35 mouse cellular contexts compared by ENCODE assay signal in the genomic region with DNA sequence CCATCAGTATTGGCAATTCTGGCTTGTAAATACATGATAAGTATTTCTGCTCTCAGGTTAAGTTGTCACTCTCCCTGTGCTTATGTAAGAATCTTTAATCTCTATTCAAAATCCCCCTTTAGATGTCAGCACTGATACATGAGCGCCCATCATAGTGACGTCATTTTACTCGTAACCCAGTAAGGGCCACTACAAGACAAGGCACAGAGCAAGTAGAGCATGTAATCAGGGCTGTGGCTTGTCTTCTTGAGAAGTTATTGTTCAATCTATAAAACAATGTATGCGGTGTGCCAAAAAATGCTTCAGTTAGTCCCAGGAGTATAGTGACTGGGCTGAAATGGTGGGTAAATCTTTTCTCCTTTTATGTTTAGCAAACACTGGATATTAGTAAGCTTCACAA. TPM values are rescaled to one million over a fixed set of nuclear protein-coding genes. Genes with fewer than 3 reads are reported as not detected.
"Had no signal": no experiment of that assay in that cellular context is flagged by ENCODE, and none has a peak within 500 bp of the region (broad histone marks: within the 10 kb centered on the region; RNA-seq: fewer than 3 reads in every experiment).

No protein-coding gene starts in this region.

- H3K4me3 ChIP-seq: heart, embryonic 10.5 days; heart, embryonic 12.5 days; heart, embryonic 13.5 days; heart, embryonic 15.5 days; hindbrain, embryonic 10.5 days; hindbrain, embryonic 12.5 days; hindbrain, embryonic 13.5 days; hindbrain, embryonic 15.5 days; intestine, embryonic 15.5 days; kidney, embryonic 15.5 days; layer of hippocampus, adult 2 months had no signal

- DNase-seq: heart, postnatal 10 days; heart, postnatal 14 days; heart, postnatal 36 days; heart, postnatal 4 days; kidney, adult 11 months; kidney, adult 18-20 months; kidney, adult 2 months; kidney, adult 8-10 months; kidney, adult 9 months; kidney, postnatal 10 days; kidney, postnatal 14 days; kidney, postnatal 25 days; kidney, postnatal 36 days; kidney, postnatal 4 days; layer of hippocampus, adult 9-11 months; layer of hippocampus, postnatal 36 days had no signal

- H3K4me1 ChIP-seq: heart, embryonic 10.5 days; heart, embryonic 12.5 days; heart, embryonic 13.5 days; heart, embryonic 15.5 days; hindbrain, embryonic 12.5 days; hindbrain, embryonic 13.5 days; hindbrain, embryonic 15.5 days; intestine, embryonic 15.5 days; kidney, embryonic 15.5 days had no signal

- ATAC-seq: hindbrain, postnatal 0 days; inflammation-experienced regulatory T-cells, adult 6 months; intestine, embryonic 15.5 days; intestine, embryonic 16.5 days; intestine, postnatal 0 days had no signal

- H3K9me3 ChIP-seq: heart, embryonic 10.5 days; heart, embryonic 12.5 days; heart, embryonic 13.5 days; heart, embryonic 15.5 days; hindbrain, embryonic 10.5 days; hindbrain, embryonic 12.5 days; hindbrain, embryonic 13.5 days; hindbrain, embryonic 15.5 days; intestine, embryonic 15.5 days; kidney, embryonic 15.5 days had no signal

- H3K9ac ChIP-seq: heart, embryonic 12.5 days; heart, embryonic 13.5 days; heart, embryonic 15.5 days; hindbrain, embryonic 12.5 days; hindbrain, embryonic 13.5 days; hindbrain, embryonic 14.5 days; hindbrain, embryonic 15.5 days; intestine, embryonic 15.5 days; kidney, embryonic 15.5 days had no signal

- H3K4me2 ChIP-seq: heart, embryonic 11.5 days; heart, embryonic 12.5 days; heart, embryonic 13.5 days; heart, embryonic 15.5 days; hindbrain, embryonic 12.5 days; hindbrain, embryonic 13.5 days; hindbrain, embryonic 14.5 days; hindbrain, embryonic 15.5 days; intestine, embryonic 15.5 days; kidney, embryonic 15.5 days had no signal

- H3K27ac ChIP-seq: heart, embryonic 10.5 days; heart, embryonic 13.5 days; heart, embryonic 15.5 days; hindbrain, embryonic 10.5 days; hindbrain, embryonic 12.5 days; hindbrain, embryonic 13.5 days; hindbrain, embryonic 14.5 days; hindbrain, embryonic 15.5 days; hindbrain, postnatal 0 days; intestine, embryonic 15.5 days; kidney, embryonic 15.5 days; kidney, postnatal 0 days; layer of hippocampus, adult 2 months had no signal

- H3K36me3 ChIP-seq: heart, embryonic 10.5 days; heart, embryonic 12.5 days; heart, embryonic 13.5 days; heart, embryonic 15.5 days; hindbrain, embryonic 10.5 days; hindbrain, embryonic 12.5 days; hindbrain, embryonic 13.5 days; hindbrain, embryonic 15.5 days; intestine, embryonic 15.5 days; kidney, embryonic 15.5 days had no signal

- H3K27me3 ChIP-seq: heart, embryonic 12.5 days; heart, embryonic 13.5 days; heart, embryonic 15.5 days; hindbrain, embryonic 12.5 days; hindbrain, embryonic 13.5 days; hindbrain, embryonic 15.5 days; intestine, embryonic 15.5 days; kidney, embryonic 15.5 days had no signal

RNA-seq across cellular contexts. Expression of a gene that starts 13.9 kb away (rescaled TPM):
- total RNA-seq: hematopoietic stem cell, adult 5-6 weeks had no signal
- polyA plus RNA-seq: inflammation-experienced regulatory T-cells, adult 6 months had no signal
